Mouse (Mus musculus): ENCODE data around the gene Mfsd4b3. TPM values are rescaled to one million over a fixed set of nuclear protein-coding genes. Genes with fewer than 3 reads are reported as not detected.
"Not testable (repeated sequence)": the region's sequence is repeated elsewhere in the genome, so short reads cannot be mapped to it uniquely, and the experiment has no call there.

The Mfsd4b3 gene
- total RNA-seq, 1 experiment from 2014 or later = 1.4 TPM

DNA sequence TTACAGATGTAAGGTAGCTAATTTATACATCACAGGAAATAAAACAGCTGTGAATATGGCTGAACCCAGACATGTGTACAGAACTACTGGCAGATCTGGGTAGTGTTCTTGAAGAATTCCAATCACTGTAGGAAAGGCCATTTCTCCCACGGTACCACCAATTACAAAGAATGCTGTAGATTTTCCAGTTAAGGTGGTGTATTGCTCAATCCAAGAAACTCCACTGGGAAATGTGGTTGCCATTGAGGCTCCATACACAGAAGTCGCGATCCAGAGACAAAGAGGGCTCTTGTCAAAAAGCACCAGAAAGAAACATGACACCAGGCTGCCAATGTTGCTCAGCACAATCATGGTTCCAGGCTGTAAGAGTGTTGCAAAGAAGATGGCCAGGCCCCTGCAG is 12.8 kb downstream of the Mfsd4b3 start:
- not testable (repeated sequence) for ATAC-seq (replicated peaks; ENCODE audit: insufficient number of reproducible peaks, low FRiP score, low TSS enrichment, poor library complexity, severe bottlenecking)

- no peak for ATAC-seq (replicated peaks; ENCODE audit: insufficient number of reproducible peaks, low FRiP score, low TSS enrichment, poor library complexity, severe bottlenecking)
These were observed 23.4 kb downstream of the Mfsd4b3 start for GRCm38 (mm10) chr10:39936553-39936952.

DNA sequence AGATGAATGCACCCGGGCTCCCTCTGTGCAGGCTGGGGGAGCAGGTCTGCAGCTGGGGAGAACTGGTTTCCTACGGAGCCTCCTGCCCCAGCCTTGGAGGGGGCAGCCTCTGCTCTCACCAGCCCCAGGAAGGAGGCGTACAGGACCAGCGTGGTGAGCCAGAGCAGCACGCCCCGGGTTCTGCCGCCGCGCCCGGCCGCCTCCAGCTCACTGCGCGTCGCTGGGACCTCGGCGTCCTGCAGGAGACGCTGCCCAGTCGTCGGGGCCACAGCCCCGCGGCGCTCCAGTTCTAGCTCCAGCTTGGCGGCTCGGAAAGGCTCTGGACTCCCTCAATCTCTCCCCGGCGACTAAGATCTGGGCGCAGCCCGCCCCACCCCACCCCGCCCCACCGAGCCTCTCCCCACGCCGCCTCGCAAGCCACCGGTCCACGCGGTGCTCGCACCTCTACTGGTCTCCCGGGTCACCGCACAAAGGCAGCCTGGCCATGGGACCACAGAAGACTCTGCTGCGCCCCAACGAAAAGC is 33.3 kb downstream of the Mfsd4b3 start, which contains the start of gene Mfsd4b2:
Gene Mfsd4b2, minus strand, starts transcription at position 308 of the 524 bp plus-strand sequence.
- no peak for ATAC-seq (replicated peaks; ENCODE audit: insufficient number of reproducible peaks, low FRiP score, low TSS enrichment, poor library complexity, severe bottlenecking)

- not testable (repeated sequence) for ATAC-seq (replicated peaks; ENCODE audit: insufficient number of reproducible peaks, low FRiP score, low TSS enrichment, poor library complexity, severe bottlenecking)
These were observed 35.4 kb downstream of the Mfsd4b3 start for GRCm38 (mm10) chr10:39924556-39924955.

DNA sequence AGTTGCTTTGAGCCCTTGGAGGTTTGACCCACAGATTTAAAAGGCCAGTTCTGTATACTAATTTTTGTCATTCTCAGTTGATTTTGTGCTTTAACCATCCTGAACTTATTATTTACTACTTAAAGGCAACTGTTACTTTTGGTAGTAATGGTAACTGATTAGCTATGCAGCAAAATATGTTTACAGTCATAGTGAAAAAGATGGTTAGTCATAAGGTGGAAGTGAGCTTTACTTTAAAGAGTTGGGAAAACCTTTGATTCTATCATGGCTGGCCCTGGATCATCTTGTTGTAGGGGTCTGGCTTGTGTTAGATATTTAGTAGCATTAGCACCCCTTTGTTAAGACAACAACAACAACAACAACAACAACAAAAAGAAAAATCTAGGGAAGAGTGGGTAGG is 47.3 kb downstream of the Mfsd4b3 start:
- ATAC-seq (replicated peaks; ENCODE audit: insufficient number of reproducible peaks, low FRiP score, low TSS enrichment, poor library complexity, severe bottlenecking) = no peak

- ATAC-seq (replicated peaks; ENCODE audit: insufficient number of reproducible peaks, low FRiP score, low TSS enrichment, poor library complexity, severe bottlenecking) = no peak; the same call in 1 of the 2 replicates
These were observed 51.0 kb downstream of the Mfsd4b3 start for GRCm38 (mm10) chr10:39908768-39909441.

GRCm38 (mm10) chr10:39906799-39907658 is 52.9 kb downstream of the Mfsd4b3 start:
- no peak for ATAC-seq (replicated peaks; ENCODE audit: insufficient number of reproducible peaks, low FRiP score, low TSS enrichment, poor library complexity, severe bottlenecking)

GRCm38 (mm10) chr10:39904191-39904590 is 55.8 kb downstream of the Mfsd4b3 start:
- ATAC-seq (replicated peaks; ENCODE audit: insufficient number of reproducible peaks, low FRiP score, low TSS enrichment, poor library complexity, severe bottlenecking) = no peak

DNA sequence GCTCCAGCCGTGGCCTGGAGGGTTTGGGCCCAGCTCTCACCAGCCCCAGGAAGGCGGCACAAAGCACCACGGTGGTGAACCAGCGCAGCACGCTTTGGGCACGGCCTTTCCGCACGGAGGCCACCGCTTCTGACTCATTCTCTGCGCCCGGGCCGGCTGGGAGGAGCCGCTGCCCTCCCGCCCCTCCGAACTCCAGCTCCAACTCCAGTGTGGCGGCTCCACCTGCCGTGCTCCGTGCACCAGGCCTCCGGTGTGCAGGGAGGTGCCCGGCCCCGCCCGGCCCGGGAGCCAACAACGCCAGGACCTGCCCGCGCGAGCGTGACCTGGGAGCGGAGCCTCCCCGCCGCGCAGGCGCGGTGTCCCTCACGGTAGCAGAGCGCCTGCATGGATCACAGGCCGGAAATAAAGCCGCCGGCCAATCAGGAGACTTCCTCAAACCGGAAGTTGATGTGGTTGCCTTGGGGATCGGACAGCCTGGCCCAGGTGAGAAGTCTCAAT is 61.0 kb downstream of the Mfsd4b3 start, which contains the start of gene Mfsd4b4:
Gene Mfsd4b4, minus strand, starts transcription at position 365 of the 498 bp plus-strand sequence.
- peak; percentile 77; the same call in 1 of the 2 replicates for ATAC-seq (replicated peaks; ENCODE audit: insufficient number of reproducible peaks, low FRiP score, low TSS enrichment, poor library complexity, severe bottlenecking)

Other genes starting within 250 kb of the Mfsd4b3 start
- 15.5 to 32.1 TPM (median 16.0 TPM) in 3 replicates for gene Rev3l, start 228.0 kb downstream of the Mfsd4b3 start, total RNA-seq (2017)
- 0.76 to 2.6 TPM (median 1.7 TPM) in 3 replicates for gene Mfsd4b4, start 60.9 kb downstream of the Mfsd4b3 start, total RNA-seq (2017)
- 0.29 TPM in 1 of 3 replicates, not detected in the others for gene Mfsd4b2, start 33.2 kb downstream of the Mfsd4b3 start, total RNA-seq (2017)
- 0.19 to 0.53 TPM in 2 of 3 replicates, not detected in the other for gene Mfsd4b5, start 26.5 kb upstream of the Mfsd4b3 start, total RNA-seq (2017)
- gene Mfsd4b1, start 65.1 kb upstream of the Mfsd4b3 start, total RNA-seq (2017) = not detected in 3 replicates
- gene Slc16a10, start 182.1 kb upstream of the Mfsd4b3 start, total RNA-seq (2017) = 19.6 to 23.9 TPM (median 23.2 TPM) in 3 replicates